Mouse (Mus musculus) megakaryocyte, embryonic 14.5 days (primary cell): ENCODE data around the gene Ciz1.

Source experiments
- FLI1 ChIP-seq: IDR thresholded peaks from 2 replicates; pipeline ENCODE4 v1.6.1; 2012; ENCODE audit warnings: low read length, inconsistent platforms, mixed read lengths
- GATA1 ChIP-seq: IDR thresholded peaks from 3 replicates; pipeline ENCODE4 v1.6.1; 2012; ENCODE audit warnings: mixed read lengths, low read length, inconsistent platforms, borderline replicate concordance

DNA sequence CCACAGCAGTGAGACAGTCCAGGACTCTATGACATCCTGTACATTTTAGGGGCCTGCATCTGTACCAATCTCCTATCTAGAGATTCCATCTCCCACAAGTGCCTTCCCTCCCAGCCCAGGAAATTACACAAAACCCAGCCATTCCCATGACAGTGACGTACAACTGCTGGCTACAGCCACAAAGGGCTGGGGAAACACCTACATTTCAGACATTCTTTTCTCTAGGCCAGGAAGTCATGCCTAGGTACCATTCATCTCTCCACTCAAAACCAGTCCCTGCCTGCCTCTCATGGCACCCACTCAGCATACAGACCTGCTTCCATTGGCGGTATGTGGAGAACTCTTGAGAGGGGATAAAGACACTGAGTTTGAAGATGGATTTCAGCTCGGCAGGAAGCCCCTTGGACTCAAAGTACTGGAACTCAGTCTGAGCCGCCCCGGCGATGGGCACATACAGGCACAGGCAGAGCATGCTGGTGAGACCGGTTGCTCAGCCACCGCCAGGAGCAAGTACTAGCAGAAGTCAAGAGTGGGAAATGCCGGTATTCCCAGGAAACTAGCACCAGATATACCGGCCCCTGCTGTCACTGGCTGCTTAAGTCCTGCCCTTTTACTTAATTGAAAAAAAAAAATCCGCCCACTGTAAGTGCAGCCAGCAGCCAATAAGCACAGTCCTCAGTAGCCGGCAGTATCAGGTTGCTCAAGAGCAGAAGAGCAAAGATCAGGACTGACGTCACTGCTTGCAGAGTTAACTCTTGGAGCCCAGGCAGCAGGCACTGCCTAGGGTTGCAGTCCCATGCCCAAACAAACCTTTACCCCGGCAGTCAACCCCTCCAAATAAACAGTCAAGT, 71.6 kb downstream of the Ciz1 start:
- TF ChIP-seq GATA1 (no peak), FLI1 (no peak)
